Mouse (Mus musculus) ES-CJ7 (cell line): ENCODE data around the gene Pacsin2.
"Not testable (repeated sequence)": the region's sequence is repeated elsewhere in the genome, so short reads cannot be mapped to it uniquely, and the experiment has no call there.

Source experiments
- DNase-seq: peaks from one replicate; pipeline ENCODE4 v3.0.0; 2011; ENCODE audit warnings: low read depth, low spot score

Gene Pacsin2

DNA sequence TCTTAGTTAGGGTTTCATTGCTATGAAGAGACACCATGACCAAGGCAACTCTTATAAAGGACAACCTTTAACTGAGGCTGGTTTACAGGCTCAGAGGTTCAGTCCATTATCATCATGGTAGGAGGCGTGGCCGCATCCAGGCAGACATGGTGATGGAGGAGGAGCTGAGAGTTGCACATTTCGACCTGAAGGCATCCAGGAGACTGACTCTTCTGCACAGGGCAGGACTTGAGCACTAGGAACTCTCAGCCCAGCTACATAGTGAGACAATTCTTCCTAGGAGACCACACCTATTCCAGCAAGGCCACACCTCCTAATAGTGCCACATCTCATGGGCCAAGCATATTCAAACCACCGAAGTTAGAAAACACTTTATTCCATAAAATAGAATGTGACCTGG lies 15.4 kb upstream of the Pacsin2 start:
- DNase-seq = peak; percentile 54

DNA sequence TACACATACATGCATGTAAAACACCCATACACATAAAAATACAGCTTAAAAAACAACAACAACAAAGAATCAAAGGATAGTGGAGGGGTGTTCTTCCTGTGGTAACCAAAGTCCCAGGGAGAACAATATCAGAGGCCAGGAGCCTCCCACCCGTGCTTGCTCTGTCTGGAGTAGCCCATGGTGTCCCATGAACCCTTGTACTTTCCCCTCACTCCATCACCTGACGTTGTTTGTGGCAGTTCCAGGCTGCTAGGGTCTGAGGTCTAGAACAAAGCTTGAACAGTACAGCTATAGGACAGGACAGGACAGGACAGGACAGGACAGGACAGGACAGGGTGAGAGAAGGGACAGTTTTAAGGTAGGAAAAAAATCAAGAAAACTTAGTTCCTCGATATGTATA lies 13.7 kb upstream of the Pacsin2 start:
- DNase-seq = no peak

DNA sequence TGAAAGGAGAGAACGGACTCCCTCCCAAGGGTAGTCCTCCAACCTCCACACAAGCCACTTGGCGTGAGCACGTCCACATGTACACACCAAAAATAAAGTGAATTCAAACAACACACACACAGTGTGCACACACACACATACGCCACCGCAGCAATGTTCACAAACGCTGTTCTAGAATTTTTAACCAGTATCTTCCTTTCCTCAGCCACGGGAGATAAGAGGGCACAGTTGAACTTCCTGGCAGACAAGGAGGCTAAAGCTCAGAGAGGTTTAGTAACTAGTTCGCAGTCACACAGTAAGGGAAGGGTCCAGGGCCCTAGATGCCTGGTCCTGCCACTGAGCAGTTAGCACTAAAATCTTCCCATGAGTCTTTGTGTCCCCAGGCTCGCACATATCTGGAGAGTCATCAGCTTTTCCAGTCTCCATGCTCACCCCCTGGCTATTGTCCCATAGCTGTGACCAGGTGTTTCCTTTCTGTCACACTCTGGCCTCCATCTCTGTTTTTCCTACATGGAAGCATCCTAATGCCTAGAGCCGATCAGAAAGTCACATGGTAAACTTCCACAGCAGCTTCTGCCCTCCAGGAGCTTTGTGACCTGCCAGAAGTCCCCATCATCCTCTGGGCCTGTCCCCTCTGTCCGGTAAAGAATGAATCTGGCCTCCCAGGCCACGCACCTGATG lies 12.3 kb upstream of the Pacsin2 start:
- DNase-seq = no peak

DNA sequence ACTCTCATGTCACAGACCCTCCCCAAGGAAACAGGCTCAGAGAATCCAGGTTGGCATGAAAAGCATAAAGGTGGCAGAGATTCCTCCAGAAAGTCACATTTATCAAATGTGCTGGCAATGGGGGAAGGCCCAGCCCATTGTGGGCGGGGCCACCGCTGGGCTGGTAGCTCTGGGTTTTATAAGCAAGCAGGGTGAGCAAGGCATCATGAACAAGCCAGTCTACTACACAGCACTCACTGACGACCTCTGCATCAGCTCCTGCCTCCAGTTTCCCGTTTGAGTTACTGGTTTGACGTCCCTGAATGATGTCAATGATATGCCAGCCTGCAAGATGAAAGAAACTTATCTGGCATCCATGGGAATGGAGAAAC lies 10.0 kb upstream of the Pacsin2 start:
- no peak for DNase-seq

DNA sequence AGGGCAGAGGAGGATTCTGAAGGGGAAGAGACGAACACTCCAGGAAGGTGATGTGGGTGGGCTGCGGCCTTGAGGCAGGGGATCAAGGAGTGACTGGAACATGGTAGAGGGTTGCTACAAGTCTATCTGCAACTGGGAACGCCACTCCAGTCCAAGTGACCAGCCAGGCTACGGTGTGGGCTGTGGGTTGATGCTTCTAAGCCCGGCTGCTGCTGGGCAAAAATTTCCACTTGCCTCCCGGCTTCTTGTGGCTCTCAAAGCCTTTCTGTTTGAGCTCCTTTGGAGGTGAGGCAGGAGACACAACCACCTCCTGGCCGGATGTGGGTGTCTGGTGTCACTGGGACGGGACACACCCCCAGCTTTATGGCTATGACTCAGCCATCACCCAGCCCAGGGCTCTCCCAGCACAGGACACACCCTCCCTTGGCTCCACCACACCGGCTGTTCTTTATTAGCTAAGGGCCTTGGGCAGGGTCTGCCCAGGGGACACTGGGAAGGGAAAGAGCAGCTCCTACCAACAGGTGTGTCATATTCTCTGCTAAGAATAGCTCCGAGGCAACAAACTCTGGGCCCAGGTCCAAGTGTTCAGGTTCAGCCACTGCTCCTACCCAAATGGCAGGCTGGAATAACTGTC lies 9.5 kb upstream of the Pacsin2 start:
- DNase-seq = no peak

DNA sequence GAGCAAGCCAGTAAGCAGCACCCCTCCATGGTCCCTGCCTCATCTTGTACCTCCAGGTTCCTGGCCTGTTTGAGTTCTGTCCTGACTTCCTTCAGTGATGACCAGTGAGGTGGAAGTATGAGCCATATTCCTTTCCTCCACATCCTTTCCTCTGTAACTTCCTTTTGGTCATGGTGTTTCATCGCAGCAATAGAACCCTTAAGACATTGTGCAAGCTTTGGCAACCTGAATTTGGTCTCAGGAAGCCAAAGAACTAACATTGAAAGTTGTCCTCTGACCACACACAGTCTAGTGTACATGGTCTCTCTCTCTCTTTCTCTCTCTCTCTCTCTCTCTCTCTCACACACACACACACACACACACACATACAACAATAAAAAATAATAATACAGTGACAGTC lies 8.8 kb upstream of the Pacsin2 start:
- no peak for DNase-seq

DNA sequence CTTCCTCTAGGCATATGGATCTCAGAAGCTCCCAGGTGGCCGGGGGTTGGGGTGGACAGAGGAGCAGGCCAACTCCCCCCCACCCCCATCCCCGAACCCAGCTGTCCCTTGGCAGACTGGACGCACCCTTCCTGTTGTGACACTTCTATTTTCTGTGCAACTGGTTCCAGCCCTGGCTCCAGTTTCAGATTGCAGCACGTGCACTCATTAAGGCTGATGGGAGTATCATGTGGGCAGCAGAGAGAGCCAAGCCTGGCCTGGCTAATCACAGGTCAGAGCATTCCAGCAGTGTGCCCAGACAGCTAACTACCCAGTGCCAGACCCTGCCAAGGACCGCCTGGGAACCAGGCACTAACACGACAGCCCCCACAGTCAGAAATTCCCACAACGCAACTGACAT lies 7.1 kb upstream of the Pacsin2 start:
- no peak for DNase-seq

DNA sequence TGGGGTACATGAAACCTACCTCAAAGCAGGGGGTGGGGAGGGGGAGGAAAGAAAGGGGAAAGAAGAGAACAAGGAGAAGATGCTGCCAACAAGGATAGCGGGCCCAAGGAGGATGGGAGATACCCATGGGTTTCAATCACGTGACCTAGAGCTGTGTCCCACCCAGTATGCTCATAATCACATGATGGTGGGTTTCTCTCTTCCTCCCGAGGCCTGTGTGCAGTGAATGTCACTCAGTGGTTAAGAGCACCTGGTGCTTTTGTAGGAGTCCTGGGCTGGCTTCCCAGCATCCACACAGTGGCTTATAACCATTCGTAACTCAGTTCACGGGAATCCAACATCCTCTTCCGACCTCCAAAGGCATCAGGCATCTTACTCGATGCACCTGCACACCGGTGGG lies 6.0 kb upstream of the Pacsin2 start:
- DNase-seq = no peak

DNA sequence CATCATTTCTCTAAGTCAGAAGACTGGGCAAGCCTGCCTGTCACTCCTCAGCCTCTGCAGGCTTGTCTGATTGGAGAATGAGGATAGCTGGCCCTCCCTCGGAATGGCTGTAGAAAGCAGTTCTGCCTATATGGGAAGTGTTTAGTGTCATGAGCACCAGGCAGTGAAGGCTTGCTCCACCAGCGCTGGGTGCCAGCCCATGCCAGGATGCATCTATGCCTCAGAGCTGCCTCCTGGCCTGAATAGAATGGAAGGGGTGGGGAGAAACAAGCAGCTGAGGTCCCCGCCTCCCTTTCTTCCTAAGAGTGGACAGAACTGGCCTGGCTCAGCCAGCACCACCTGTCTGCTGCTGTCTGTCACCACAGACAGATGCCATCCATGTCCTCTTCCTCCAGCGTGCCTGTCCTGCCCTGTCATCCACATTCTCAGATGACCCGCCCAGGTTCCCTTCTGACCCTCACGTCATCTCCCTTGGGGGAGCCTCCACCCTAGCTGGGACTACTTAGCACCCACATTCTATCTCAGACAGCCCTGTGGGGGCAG lies 4.9 kb upstream of the Pacsin2 start:
- no peak for DNase-seq

DNA sequence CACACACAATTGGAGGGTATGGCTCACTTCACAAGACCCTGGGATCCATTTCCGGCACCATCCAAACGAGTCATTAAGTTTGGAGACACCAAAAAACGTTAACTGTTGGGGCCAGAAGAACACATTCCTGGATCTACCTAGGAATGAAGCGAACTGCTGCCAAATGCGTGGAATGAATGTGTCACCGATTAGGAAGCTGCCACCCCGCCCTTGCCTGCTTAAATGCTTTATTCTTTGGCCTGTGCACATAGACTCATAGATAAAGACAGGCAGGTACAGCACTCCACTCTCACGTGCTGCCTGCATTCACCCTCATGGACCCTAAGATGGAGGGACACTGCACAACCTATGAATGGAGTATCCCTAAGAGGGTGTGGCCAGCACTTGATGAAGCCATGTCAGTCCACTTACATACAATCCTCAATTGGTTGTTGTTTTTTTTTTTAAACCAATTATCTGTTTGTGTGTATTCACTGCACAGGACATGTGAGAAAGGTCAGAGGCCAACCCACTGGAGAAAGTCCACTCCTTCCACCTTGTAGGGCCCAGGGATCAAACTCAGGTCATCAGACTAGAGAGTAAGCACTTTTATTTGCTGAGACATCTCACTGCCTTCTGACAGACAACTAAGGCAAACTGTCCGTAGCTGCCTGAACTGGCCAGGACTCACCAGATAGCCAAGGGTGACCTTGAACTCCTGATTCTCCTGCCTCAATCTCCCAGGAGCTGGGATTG lies 3.0 kb upstream of the Pacsin2 start:
- no peak for DNase-seq

DNA sequence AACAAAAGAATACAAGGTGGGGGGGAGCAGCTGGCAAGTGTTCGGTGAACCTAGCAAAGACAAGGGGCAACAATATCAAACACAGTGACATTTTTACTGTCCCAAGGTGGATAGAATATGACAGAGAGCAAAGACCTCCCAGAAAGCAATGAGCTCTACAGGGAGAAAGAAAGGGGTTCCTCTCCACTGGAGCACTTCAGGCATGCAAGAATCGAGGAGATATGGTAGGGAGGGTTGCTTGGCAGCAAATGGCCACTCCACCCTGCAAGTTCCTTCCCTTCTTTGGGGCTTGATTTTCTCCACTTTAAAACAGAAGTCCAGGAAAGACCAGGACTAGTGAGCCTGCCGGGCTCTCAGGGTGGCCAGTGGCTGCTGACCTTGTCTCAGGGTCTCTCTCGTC lies 1.9 kb upstream of the Pacsin2 start:
- DNase-seq = no peak

DNA sequence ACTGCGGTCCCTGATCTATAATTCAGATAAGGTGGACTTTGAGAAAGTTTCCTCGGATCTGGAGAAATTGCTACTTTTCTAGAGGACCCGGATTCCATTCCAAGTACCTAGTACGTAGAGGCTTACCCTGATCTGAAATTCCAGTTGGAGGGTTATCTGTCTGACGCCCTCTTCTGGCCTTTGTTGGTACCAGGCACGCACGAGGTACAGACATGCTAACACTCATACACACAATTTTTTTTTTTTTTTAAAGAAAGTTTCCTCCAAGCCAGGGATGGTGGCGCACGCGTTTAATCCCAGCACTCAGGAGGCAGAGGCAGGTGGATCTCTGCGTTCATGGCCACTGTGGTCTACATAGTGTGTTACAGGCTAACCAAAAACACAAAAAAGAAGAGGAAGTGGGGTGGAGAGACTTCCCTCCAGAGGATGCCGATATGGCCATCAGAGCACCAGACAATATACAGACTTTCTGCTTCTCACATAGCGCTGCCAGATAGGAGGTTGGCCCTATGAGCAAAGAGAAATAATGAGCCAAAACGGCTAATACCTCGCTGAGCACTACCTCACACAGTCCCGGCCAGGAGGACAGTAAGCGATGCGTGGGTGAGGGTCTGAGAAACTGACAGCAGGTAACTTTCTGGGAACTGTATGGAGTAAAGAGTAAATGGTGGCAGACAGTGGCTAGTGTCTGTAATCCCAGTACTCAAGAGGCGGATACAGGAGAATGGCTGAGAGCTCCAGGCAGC lies 672 bp upstream of the Pacsin2 start:
- DNase-seq = peak; percentile 90

DNA sequence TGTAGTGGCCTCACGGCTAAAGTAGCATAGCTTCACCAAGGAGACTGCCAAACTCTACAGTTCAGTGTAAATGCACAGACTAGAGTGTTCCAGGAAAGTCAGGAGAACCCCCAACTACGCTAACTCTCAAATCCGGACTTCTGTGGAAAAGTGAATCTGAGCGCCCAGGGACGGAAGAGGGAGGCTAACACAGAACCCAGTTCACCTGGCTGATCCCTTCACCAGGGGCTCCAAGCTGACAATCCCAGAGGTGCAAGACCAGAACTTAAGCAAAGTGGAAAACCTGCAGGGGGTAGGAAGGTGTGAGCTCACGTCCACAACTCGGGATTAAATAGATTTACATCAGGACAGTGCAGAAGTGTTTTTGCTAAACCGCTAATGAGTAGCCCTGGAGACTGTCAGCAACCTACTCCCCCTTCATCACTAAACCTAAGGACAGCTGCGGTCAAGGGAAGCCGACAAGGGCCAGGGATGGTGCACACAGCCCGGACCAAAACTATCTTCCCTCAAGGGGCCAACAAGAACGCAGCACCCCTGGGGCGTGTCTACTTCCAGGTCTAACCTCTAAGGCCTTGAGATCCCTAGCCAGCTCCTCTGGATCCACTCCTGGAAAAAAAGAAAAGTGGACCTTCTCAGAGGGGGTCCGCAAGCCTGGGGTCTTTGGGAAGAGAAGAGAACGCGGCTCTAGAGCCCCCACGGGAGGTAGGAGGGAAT lies 880 bp downstream of the Pacsin2 start:
- peak; percentile 42 for DNase-seq

DNA sequence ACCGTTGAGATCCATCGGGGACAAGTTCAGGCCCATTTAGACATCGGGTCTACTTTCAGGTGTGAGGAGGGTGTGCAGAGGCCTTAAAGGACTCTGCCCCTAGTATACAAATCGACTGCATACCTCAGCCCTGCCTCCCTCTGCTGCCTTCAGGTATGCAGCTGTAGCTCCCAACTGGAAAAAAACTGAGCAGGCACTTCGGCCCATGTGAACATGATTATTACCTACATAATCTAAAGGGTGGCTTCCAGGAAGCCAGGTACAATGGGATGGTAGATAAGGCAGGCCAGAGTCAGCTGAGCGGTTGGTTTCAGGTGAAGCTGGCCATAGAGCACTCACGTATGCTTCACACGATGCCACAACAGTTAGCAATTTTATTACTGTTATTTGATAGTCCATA lies 2.1 kb downstream of the Pacsin2 start:
- DNase-seq = not testable (repeated sequence)

DNA sequence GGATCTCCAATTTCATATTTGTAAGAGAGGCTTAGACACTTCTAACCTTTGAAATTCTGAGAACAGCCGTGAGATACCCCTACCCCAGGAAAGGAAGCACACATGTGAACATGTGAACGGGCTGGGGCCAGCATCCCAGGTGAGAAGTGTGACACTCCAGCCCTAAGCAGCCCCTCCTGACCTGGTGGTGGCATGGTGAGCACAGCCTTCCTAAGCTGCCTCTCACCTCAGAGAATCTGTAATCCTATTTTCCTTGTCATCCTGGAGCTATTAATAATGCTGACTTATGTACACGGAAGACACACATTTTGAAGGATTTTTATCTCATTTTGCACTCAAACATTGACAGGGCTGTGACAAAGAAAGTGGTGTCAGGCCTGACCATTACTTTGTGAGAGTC lies 3.5 kb downstream of the Pacsin2 start:
- DNase-seq = no peak

DNA sequence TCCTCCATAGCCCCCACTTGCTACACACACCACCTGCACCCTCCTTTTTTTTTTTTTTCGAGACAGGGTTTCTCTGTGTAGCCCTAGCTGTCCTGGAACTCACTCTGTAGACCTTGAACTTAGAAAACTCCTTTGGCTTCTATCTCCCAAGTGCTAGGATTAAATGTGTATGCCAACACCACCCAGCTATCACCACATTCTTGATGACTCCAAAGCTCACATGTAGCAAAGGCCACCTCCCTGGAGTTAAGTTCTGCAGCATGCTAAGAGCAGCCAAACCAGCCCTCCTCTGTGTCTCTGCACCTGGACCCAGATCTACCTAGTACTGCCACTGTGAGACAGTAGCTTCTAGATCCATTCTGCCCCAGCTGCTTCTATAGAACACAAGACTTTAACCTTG lies 6.9 kb downstream of the Pacsin2 start:
- no peak for DNase-seq

DNA sequence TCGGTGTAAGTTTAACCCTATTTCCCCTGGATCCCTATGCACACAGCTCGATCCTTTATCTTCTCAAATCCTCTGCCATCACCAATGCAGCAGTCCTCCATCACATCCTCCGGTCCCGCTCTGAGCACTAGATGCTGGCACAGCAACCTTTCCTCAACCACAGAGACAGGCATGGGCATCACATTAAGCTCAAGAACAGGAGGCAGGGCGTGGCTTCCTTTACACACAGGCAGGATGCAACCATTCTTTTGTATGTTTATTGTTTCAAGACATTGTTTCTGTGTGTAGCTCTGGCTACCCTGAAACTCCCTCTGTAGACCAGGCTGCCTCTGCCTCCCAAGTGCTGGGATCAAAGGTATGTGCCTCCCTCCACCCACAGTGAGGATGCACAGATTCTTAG lies 8.8 kb downstream of the Pacsin2 start:
- peak; percentile 20 for DNase-seq

DNA sequence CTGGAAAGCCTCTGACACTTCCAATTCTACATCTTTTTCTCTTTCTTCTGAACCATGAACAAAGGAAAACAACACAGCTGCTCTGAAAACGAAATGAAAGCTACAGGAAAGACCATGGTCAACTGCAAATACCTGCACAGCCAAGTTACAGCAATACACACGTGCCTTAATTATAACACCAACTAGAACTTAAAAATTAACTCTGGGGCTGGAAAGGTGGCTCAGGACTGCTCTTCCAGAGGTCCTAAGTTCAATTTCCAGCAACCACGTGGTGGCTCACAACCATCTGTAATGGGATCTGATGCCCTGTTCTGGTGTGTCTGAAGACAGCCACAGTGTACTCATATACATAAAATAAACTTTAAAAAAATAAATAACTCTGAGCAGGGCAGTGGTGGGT lies 9.4 kb downstream of the Pacsin2 start:
- DNase-seq = no peak

DNA sequence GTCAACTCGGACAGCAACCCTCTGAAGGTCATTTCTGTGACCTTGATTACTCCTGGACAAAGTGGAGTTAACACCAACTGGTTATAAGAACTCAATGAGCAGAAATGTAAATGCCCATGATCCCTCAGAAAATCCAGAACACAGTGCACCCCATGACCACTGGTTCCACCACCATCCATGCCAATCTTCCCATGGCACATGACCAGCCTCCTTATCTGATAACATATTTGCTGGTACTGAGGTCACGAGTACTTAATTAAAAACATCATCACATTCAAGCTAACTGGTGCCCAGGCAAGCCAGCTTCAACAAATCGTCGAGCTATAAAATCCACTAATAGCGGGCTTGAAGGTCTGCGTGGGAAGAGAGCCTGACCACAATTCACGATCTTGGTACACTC lies 10.0 kb downstream of the Pacsin2 start:
- no peak for DNase-seq

DNA sequence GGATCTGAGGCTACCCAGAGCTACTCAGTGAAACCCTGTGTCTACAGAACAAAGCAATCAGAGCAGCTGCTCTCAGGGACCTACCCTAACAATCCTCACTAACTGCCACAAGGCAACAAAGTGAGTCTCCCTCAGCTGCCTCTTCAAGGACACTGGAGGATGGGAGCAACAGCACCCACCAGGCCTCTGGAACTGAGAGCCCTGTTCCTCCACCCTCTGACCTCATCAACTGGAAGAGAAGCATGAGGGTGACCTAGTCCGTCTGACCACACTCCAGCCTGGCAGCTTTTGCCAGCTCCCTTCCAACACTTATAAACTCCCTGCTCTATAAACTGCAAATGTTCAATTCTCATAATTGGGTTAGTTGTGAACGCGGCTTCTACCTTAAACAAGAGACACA lies 10.5 kb downstream of the Pacsin2 start:
- no peak for DNase-seq

DNA sequence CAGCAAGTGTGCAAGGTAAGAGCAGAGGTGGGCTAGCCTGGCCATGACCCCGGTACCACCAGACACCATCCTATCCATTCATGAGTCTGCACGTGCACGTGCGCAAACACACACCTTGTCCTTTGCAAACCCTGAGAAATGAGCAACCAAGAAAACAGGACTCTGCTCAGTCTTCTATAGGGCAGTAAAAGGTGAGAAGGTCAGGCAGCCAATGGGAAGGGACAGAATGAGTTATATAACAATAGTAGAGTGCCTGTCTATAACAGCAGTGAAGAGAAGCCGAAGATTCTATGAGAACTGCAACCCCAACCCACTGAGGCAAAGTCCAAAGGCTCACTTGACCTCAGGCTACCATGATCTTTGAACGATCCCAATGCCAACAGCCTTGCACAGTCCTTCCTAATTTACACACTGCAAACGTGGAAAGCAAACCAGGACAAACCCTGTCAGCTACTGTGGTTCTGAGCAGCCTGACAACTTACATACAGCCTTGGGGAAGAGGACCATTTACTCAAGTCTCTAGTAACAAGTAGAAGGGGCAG lies 12.1 kb downstream of the Pacsin2 start:
- DNase-seq = no peak
